Mouse (Mus musculus) ovary, postnatal 10 days (tissue): ENCODE data around the gene Notch2.

Source experiments
- DNase-seq: peaks from one replicate; pipeline ENCODE4 v3.0.0; 2022; ENCODE audit warnings: low spot score

The Notch2 gene

GRCm38 (mm10) chr3:98052507-98053430 lies 39.4 kb downstream of the Notch2 start:
- no peak for DNase-seq

GRCm38 (mm10) chr3:98053817-98054216 lies 40.5 kb downstream of the Notch2 start:
- DNase-seq = no peak

DNA sequence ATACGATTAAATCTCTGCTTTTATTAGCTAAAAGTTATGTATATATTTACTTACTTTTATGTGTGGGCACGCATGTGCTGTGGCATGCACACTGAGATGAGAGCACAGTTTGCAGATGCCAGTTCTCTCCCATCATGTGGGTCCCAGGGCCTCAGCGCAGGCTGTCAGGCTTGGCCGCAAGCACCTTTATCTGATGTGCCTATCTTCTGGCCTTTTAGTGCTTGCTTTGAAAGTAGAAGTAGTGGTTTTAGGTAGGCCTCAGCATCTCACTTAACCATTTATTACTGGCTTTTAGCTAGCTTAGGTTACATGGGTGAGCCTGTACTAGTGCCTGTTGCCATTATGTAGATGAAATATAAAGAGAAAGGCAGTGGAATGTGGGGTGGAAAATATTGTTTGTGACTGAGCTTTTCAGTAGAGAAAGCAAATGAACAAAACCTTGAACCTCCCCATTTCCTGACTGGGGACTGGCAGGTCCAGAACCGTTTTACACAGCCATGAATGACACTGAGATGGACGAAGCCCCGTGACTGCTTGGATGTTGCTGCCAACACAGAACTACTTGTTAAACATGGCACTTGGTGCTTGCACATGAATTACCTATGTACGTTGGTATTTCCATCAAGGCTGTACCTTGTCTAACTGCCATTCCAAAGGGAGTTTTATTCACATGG lies 41.1 kb downstream of the Notch2 start:
- DNase-seq = no peak

- no peak for DNase-seq
Observed at GRCm38 (mm10) chr3:98055008-98055345, 41.6 kb downstream of the Notch2 start.

DNA sequence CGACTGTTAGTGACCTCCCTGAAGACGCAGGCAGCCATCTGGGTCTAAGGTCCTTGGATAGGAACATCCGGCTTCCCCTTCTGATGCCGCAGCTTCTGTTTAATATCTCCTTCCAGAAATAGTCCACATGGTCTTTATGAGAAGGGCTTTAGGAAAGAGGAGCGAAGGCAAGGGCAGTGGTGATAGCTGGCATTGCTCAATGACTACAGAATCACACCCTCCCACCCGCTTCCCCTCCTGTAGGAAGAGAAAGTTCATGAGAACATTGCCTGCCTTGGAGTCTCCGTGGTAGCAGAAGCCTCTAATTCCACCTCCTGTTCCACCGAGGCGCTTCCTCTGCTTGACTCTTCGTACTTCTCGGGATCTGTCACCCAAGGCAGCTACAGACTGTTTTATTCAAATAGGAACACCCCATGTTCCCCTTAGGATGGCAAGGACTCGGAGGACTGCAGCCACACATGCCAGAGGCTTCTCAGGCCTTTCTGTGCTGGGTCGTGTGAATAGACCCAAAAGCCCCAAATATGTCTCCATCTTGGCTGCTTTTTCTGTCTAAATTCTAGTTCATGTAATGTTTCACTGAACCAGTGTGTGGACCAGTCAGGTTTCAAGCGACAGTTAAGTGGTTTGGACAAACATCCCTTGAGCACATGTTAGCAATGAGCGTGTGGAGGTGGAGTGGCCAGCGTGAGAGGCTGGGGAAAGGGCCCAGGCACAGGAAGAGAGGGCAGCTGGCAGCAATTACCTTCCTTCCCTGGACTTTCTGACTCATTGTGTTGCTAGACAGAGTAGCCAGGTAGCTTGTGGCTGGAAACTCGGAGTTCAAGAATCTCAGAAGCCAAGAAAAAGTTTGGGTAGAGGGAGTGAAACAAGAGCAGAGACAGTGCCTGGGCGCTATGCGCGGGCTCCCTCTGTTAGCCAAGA lies 42.7 kb downstream of the Notch2 start:
- DNase-seq = no peak

DNA sequence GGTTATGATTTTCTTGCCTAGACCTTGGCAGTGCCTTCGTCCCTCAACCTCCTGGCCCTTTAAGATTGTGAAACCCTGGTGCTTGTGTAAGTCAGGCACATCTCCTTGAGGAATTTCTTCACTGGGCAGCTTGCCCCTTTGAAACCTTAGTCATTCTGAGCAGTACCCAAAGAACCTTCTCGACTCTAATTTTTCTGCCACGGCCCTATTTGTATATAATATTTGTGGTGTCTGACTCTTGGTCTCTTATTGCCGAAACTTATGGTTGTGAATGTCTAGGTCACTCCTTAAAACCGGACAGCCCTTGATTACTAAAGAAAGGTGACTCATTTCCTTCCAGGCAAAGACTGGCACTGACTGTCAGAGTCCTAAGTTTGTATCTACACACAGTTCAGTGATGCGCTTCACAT lies 43.6 kb downstream of the Notch2 start:
- DNase-seq = no peak

- DNase-seq = no peak
Observed at GRCm38 (mm10) chr3:98059076-98059475, 45.7 kb downstream of the Notch2 start.

DNA sequence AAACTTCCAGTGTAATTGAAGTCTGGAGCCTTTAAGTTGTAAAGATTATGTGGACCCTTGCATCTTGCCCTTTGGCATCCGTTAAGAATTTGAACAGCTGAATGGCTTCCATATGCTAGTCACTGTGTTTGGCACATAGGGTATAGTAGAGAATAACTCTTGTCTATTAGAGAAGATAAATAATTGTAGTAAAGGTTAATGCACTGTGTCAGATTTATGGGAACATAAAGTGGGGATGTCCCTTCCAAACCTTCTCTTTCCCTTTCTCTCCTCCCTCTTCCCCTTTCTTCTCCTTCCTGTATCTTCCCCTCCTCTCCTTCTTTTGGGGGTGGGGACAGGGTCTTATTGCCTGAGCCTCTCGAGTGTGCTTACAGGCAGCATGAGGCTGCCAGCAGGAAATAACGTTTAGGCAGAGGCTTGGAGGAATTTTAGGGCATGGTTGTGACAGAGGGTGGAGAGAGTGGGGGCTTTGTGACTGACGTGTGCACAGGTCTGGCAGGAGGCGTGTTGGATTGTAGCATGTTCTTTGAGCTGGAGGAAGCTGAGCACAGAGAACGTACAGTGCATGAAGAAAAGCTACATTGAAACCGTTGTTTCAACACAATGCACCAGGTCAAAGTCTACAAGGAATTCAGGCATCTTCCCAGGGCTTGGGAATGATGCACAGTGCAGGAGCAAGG lies 47.8 kb downstream of the Notch2 start:
- DNase-seq = no peak

GRCm38 (mm10) chr3:98061661-98062330 lies 48.5 kb downstream of the Notch2 start:
- DNase-seq = no peak

DNA sequence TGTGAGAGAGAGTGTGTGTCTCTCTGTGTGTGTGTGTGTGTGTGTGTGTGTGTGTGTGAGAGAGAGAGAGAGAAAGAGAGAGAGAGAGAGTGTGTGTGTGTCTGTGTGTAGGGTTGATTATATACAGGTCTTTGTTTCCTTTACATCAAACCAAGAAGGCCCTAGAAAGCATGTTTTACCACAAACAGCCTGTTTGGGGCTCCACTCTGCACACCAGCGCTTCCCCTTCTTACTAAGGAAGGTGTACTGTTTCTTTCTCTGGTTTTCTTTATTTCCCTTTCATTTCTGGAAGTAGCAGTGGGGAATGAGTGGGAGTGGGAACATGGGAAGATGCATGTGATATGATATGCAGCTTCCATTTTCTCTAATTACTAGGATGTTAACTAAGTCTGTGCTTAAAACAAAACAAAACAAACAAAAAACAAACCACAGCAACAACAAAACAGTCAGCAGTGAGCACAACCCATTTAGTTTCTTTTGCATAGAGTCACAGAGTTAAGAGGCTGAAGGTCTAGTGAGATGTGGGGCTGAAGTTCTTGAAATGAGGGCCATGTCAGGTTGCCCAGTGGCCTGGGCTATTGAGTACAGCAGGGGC lies 49.4 kb downstream of the Notch2 start:
- no peak for DNase-seq

DNA sequence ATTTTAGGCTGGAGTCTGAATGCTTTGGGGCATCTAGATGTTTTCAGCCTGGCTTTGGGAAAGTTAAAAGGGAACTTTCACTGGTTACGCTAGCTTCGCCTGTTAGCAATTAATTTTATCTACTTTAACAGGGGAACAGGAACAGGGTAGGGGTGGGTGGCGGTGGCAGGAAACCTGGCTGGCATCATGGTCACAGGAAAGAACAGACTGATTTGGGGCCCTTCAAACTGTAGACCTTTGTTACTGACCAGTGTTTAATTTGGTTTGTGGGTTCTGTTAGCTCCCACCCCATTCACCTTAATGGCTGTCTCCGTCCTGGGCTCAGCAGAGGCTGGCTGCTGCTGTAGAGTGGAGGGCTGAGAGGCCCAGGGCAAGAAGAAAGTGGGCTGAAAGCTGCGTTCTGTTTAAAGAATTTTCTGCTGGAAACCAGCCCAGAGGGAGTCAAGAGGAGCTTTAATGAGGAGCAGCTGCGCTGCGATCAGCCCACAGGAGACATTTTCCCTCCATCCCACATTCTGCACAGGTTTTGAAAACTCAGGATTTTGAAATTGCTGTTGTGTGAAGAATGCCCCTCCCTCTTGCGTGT lies 50.0 kb downstream of the Notch2 start:
- no peak for DNase-seq

- DNase-seq = no peak
Observed at GRCm38 (mm10) chr3:98063833-98064232, 50.5 kb downstream of the Notch2 start.

GRCm38 (mm10) chr3:98065004-98065403 lies 51.7 kb downstream of the Notch2 start:
- DNase-seq = no peak

DNA sequence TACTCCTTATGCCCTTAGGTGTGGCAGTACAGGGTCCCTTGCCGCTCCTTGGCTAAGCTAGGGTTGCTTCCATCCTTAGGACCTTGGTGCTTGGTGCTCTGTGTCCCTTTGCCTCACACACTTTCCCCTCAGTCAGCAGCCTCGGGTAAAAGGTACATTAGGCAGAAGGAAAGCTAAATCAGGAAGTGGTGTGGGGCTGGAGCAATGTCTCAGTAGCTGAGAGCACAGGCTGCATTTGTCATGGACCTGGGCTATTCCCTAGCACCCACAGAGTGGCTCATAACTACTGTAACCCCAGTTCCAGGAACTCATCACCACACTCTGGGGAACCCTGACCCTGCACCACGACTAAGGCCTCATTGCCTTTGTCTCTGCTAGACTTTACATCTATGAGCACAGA lies 53.1 kb downstream of the Notch2 start:
- no peak for DNase-seq

DNA sequence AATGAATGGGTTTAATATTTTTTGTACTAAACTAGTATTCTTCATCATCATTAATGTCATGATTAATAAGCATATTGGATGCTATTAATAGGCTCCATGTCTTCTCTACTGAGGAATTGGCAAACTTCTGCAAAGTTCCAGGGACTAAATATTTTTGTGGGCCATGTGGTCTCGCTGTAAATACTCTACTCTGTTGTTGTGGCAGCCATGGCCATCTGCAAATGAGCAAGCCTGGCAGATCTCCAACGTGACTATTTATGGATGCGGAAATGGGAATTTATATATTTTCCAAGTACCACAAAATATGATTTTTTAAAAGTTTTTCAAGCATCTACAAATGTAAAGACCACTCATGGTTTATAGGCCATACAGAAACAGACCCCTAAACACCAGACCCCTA lies 54.1 kb downstream of the Notch2 start:
- DNase-seq = no peak

DNA sequence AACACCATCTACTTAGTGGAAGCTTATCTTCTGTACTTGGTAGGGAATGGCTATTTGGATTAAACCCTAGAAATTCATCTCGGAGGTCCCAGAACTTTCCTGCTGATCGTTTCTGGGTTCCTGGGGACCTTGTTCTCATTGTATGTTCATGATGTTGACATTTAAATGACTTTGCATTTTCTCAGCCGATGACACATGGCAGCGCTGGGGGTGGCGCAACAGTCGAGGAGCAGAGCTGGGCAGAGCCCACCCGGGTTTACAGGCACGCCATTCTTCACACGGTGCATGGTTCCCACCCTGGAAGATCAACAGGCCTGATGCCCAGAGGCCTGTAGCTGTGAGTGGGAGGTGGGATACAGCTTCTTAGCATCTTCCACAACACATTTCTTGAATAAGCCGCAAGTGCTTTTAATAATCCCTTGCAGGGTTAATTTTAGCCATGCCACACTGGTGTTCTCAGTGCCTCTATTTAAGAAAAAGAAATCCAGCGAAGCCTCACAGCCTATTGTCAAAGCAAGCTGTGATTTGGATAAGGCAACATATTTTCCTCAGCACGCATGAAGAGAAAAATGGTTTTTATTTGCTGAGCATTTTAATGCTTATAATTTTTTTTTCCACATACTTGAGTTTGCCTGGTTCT lies 54.6 kb downstream of the Notch2 start:
- DNase-seq = no peak

DNA sequence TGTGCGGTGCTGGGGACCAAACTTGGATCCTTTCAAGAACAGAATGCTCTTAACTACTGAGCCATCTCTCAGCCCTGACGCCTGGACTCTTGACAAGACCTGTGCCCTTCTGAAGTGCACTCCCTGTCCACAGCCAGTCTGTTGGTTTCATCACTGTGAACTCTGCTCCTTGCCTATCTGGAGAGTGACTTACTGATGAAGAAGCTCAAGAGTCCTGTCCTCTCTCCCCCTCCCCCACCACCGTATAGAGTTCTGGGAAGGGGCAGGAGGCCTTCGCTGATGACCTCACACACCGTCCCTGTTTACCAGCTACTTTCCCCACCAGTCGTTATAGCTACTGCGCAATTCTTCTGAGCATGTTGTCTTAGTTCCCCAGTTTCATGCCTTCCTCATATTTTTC lies 55.8 kb downstream of the Notch2 start:
- no peak for DNase-seq

DNA sequence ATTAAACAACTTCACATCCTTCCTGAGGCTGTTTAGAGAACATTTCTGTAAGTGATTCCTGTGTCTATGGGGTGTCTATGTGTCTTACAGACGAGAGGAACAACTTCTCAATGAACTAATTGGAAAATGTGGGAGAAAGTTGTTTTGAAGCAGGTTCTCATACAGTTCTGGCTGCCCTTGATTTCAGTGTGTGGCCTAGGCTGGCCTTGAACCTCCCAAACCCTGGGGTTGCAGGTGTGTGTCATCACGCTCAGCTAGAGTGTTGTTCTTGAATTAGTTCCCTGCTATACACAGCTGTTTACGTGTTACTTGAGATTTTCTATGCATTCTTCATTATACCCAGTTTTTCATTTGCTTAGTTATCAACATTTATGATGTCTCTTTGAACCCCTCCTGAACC lies 56.5 kb downstream of the Notch2 start:
- DNase-seq = no peak

DNA sequence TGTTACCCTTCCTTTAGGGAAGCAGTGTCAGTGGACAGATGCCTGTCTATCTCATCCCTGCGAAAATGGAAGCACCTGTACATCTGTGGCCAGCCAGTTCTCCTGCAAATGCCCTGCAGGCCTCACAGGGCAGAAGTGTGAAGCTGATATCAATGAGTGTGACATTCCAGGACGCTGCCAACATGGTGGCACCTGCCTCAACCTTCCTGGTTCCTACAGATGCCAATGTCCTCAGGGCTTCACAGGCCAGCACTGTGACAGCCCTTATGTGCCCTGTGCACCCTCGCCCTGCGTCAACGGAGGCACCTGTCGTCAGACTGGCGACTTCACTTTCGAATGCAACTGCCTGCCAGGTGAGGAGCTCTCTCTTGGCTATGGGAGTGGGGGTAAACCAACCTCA lies 59.2 kb downstream of the Notch2 start:
- no peak for DNase-seq

GRCm38 (mm10) chr3:98073545-98073944 lies 60.2 kb downstream of the Notch2 start:
- no peak for DNase-seq
